Mouse (Mus musculus): Measurements from ENCODE around the gene 1700034J05Rik. TPM values are rescaled to one million over a fixed set of nuclear protein-coding genes. Genes with fewer than 3 reads are reported as not detected.

Gene 1700034J05Rik
- polyA plus RNA-seq, 1 experiment, result not detected

- peaks cover 100% of the 10 kb centered on the region for H3K4me1 ChIP-seq
- H3K36me3 ChIP-seq (replicated peaks; ENCODE audit: low read length), result peaks cover 13% of the 10 kb centered on the region
- H3K9me3 ChIP-seq, result no peaks in the 10 kb centered on the region
- TF ChIP-seq FLI1 (IDR thresholded peaks at IDR 0.05; ENCODE audit: low read length) (no peak), GATA1 (IDR thresholded peaks at IDR 0.05; ENCODE audit: borderline replicate concordance, low read length) (no peak)
- peak overlapping the region; percentile 85 for H3K4me3 ChIP-seq (replicated peaks)
- H3K27me3 ChIP-seq (replicated peaks), result no peaks in the 10 kb centered on the region
These were observed 41.3 kb downstream of the 1700034J05Rik start for GRCm38 (mm10) chr6:146912835-146913488.

GRCm38 (mm10) chr6:146910801-146911200 lies 43.4 kb downstream of the 1700034J05Rik start:
- TF ChIP-seq GATA1 (IDR thresholded peaks at IDR 0.05; ENCODE audit: borderline replicate concordance, low read length) (no peak), FLI1 (IDR thresholded peaks at IDR 0.05; ENCODE audit: low read length) (no peak)
- H3K27me3 ChIP-seq (replicated peaks), result no peaks in the 10 kb centered on the region
- H3K9me3 ChIP-seq, result no peaks in the 10 kb centered on the region
- H3K36me3 ChIP-seq (replicated peaks; ENCODE audit: low read length), result peaks cover 13% of the 10 kb centered on the region
- H3K4me3 ChIP-seq (replicated peaks), result no peak overlapping the region
- H3K4me1 ChIP-seq, result peaks cover 100% of the 10 kb centered on the region

GRCm38 (mm10) chr6:146909725-146910489 lies 44.3 kb downstream of the 1700034J05Rik start:
- TF ChIP-seq GATA1 (IDR thresholded peaks at IDR 0.05; ENCODE audit: borderline replicate concordance, low read length), result no peak
- no peak for TF ChIP-seq FLI1 (IDR thresholded peaks at IDR 0.05; ENCODE audit: low read length)
- peaks cover 13% of the 10 kb centered on the region for H3K36me3 ChIP-seq (replicated peaks; ENCODE audit: low read length)
- H3K4me1 ChIP-seq, result peaks cover 100% of the 10 kb centered on the region
- H3K9me3 ChIP-seq, result no peaks in the 10 kb centered on the region
- peak overlapping the region; percentile 4 for H3K4me3 ChIP-seq (replicated peaks)
- no peaks in the 10 kb centered on the region for H3K27me3 ChIP-seq (replicated peaks)

- peaks cover 17% of the 10 kb centered on the region for H3K36me3 ChIP-seq (replicated peaks; ENCODE audit: low read length)
- peaks cover 100% of the 10 kb centered on the region for H3K4me1 ChIP-seq
- H3K9me3 ChIP-seq, result no peaks in the 10 kb centered on the region
- H3K4me3 ChIP-seq (replicated peaks), result peak overlapping the region; percentile 83
- TF ChIP-seq GATA1 (IDR thresholded peaks at IDR 0.05; ENCODE audit: borderline replicate concordance, low read length) (peak; percentile 70; the same call in 2 of the 3 replicates), FLI1 (IDR thresholded peaks at IDR 0.05; ENCODE audit: low read length) (no peak)
- H3K27me3 ChIP-seq (replicated peaks), result no peaks in the 10 kb centered on the region
These were observed 45.4 kb downstream of the 1700034J05Rik start for GRCm38 (mm10) chr6:146908801-146909200.

GRCm38 (mm10) chr6:146907795-146908190 lies 46.4 kb downstream of the 1700034J05Rik start:
- H3K4me3 ChIP-seq (replicated peaks), result no peak overlapping the region
- H3K36me3 ChIP-seq (replicated peaks; ENCODE audit: low read length), result peaks cover 18% of the 10 kb centered on the region
- peaks cover 100% of the 10 kb centered on the region for H3K4me1 ChIP-seq
- no peaks in the 10 kb centered on the region for H3K27me3 ChIP-seq (replicated peaks)
- no peaks in the 10 kb centered on the region for H3K9me3 ChIP-seq
- TF ChIP-seq FLI1 (IDR thresholded peaks at IDR 0.05; ENCODE audit: low read length) (no peak), GATA1 (IDR thresholded peaks at IDR 0.05; ENCODE audit: borderline replicate concordance, low read length) (no peak)

GRCm38 (mm10) chr6:146907061-146907794 lies 47.0 kb downstream of the 1700034J05Rik start:
- Histone ChIP-seq H3K36me3 (replicated peaks; ENCODE audit: low read length) (peaks cover 19% of the 10 kb centered on the region), H3K27me3 (replicated peaks) (no peaks in the 10 kb centered on the region), H3K9me3 (no peaks in the 10 kb centered on the region), H3K4me3 (replicated peaks) (peak overlapping the region; percentile 10), H3K4me1 (peaks cover 96% of the 10 kb centered on the region)
- no peak for TF ChIP-seq GATA1 (IDR thresholded peaks at IDR 0.05; ENCODE audit: borderline replicate concordance, low read length)
- TF ChIP-seq FLI1 (IDR thresholded peaks at IDR 0.05; ENCODE audit: low read length), result no peak

- Histone ChIP-seq H3K36me3 (replicated peaks; ENCODE audit: low read length) (peaks cover 21% of the 10 kb centered on the region), H3K9me3 (no peaks in the 10 kb centered on the region), H3K4me1 (peaks cover 95% of the 10 kb centered on the region), H3K4me3 (replicated peaks) (peak overlapping the region; percentile 72), H3K27me3 (replicated peaks) (no peaks in the 10 kb centered on the region)
- TF ChIP-seq FLI1 (IDR thresholded peaks at IDR 0.05; ENCODE audit: low read length), result no peak
- no peak for TF ChIP-seq GATA1 (IDR thresholded peaks at IDR 0.05; ENCODE audit: borderline replicate concordance, low read length)
These were observed 48.0 kb downstream of the 1700034J05Rik start for GRCm38 (mm10) chr6:146906000-146906786.

GRCm38 (mm10) chr6:146904707-146905106 lies 49.5 kb downstream of the 1700034J05Rik start:
- TF ChIP-seq GATA1 (IDR thresholded peaks at IDR 0.05; ENCODE audit: borderline replicate concordance, low read length) (no peak), FLI1 (IDR thresholded peaks at IDR 0.05; ENCODE audit: low read length) (no peak)
- no peaks in the 10 kb centered on the region for H3K27me3 ChIP-seq (replicated peaks)
- H3K9me3 ChIP-seq, result no peaks in the 10 kb centered on the region
- no peak overlapping the region for H3K4me3 ChIP-seq (replicated peaks)
- H3K4me1 ChIP-seq, result peaks cover 95% of the 10 kb centered on the region
- H3K36me3 ChIP-seq (replicated peaks; ENCODE audit: low read length), result peaks cover 26% of the 10 kb centered on the region

- peaks cover 26% of the 10 kb centered on the region for H3K36me3 ChIP-seq (replicated peaks; ENCODE audit: low read length)
- H3K4me3 ChIP-seq (replicated peaks), result peak overlapping the region; percentile 33
- no peaks in the 10 kb centered on the region for H3K27me3 ChIP-seq (replicated peaks)
- H3K4me1 ChIP-seq, result peaks cover 95% of the 10 kb centered on the region
- TF ChIP-seq FLI1 (IDR thresholded peaks at IDR 0.05; ENCODE audit: low read length) (no peak), GATA1 (IDR thresholded peaks at IDR 0.05; ENCODE audit: borderline replicate concordance, low read length) (no peak)
- no peaks in the 10 kb centered on the region for H3K9me3 ChIP-seq
These were observed 50.6 kb downstream of the 1700034J05Rik start for GRCm38 (mm10) chr6:146903632-146904031.

Measured in megakaryocyte, embryonic 14.5 days (primary cell).